Mouse (Mus musculus) forebrain, embryonic 10.5 days (tissue): ENCODE results near the gene Ppara. TPM values are rescaled to one million over a fixed set of nuclear protein-coding genes. Genes with fewer than 3 reads are reported as not detected.

Experiments
- DNase-seq: peaks from one replicate; pipeline ENCODE4 v3.0.0-alpha.2; 2017; ENCODE audit warnings: low spot score; ENCODE audit errors: extremely low spot score
- H3K27ac ChIP-seq: fragments of 300-500 bp; sonication (generic); 2 replicates; pipeline ENCODE4 v1.5.1; 2016; ENCODE audit warnings: mild to moderate bottlenecking
- H3K27me3 ChIP-seq: fragments of 300-500 bp; sonication (generic); 2 replicates; pipeline ENCODE4 v1.6.1; 2016; ENCODE audit warnings: mild to moderate bottlenecking; ENCODE audit not compliant: poor library complexity, severe bottlenecking
- H3K36me3 ChIP-seq: fragments of 300-500 bp; sonication (generic); replicated peaks from 2 replicates; pipeline ENCODE4 v1.6.1; 2016; ENCODE audit warnings: mild to moderate bottlenecking, moderate library complexity
- H3K4me1 ChIP-seq: fragments of 300-500 bp; sonication (generic); 2 replicates; pipeline ENCODE4 v1.6.1; 2016
- H3K4me3 ChIP-seq: fragments of 300-500 bp; sonication (generic); 2 replicates; pipeline ENCODE4 v1.5.1; 2016; ENCODE audit warnings: mild to moderate bottlenecking, moderate library complexity
- H3K9me3 ChIP-seq: fragments of 300-500 bp; sonication (generic); 2 replicates; pipeline ENCODE4 v1.6.1; 2016; ENCODE audit warnings: mild to moderate bottlenecking, moderate library complexity
- WGBS: fragments of 180-500 bp; shearing (Covaris S2); methylation state at CpG from one replicate; pipeline ENCODE4 v1.1.7; 2016; 5-methylcytosine and 5-hydroxymethylcytosine counted together
- polyA plus RNA-seq: library from polyadenylated mRNA; unstranded; fragments of >200 nt; fragmentation: Nextera tagmentation; extraction: Ambion mirVana; gene quantifications from 2 replicates; pipeline ENCODE4 v1.2.1, GENCODE M21; 2016

The Ppara gene
- polyA plus RNA-seq, 1 experiment from 2014 or later, result 0.11 TPM

GRCm38 (mm10) chr15:85717800-85718199 is 17.0 kb upstream of the Ppara start:
- Histone ChIP-seq H3K4me1 (no peaks in the 10 kb centered on the region), H3K27me3 (peaks cover 34% of the 10 kb centered on the region), H3K36me3 (no peaks in the 10 kb centered on the region), H3K4me3 (no peak overlapping the region), H3K27ac (no peak overlapping the region), H3K9me3 (no peaks in the 10 kb centered on the region)
- 77% methylated on average over 2 of the region's 2 CpGs for WGBS
- DNase-seq, result no peak

- Histone ChIP-seq H3K4me1 (no peaks in the 10 kb centered on the region), H3K27ac (no peak overlapping the region), H3K9me3 (no peaks in the 10 kb centered on the region), H3K27me3 (peaks cover 33% of the 10 kb centered on the region), H3K36me3 (no peaks in the 10 kb centered on the region), H3K4me3 (no peak overlapping the region)
- DNase-seq, result no peak
- 83% methylated on average over 7 of the region's 7 CpGs for WGBS
Observed at GRCm38 (mm10) chr15:85719017-85719416, 15.8 kb upstream of the Ppara start.

GRCm38 (mm10) chr15:85720366-85720841 is 14.4 kb upstream of the Ppara start:
- H3K27ac ChIP-seq, result no peak overlapping the region
- no peak overlapping the region for H3K4me3 ChIP-seq
- peaks cover 32% of the 10 kb centered on the region; the same call in 1 of the 2 replicates for H3K27me3 ChIP-seq
- H3K4me1 ChIP-seq, result no peaks in the 10 kb centered on the region
- DNase-seq, result no peak
- 78% methylated on average over 6 of the region's 6 CpGs for WGBS
- no peaks in the 10 kb centered on the region for H3K36me3 ChIP-seq
- H3K9me3 ChIP-seq, result no peaks in the 10 kb centered on the region

GRCm38 (mm10) chr15:85724271-85725165 is 10.3 kb upstream of the Ppara start:
- no peak for DNase-seq
- Histone ChIP-seq H3K4me1 (no peaks in the 10 kb centered on the region), H3K4me3 (no peak overlapping the region), H3K27me3 (peaks cover 36% of the 10 kb centered on the region), H3K9me3 (no peaks in the 10 kb centered on the region), H3K27ac (no peak overlapping the region), H3K36me3 (no peaks in the 10 kb centered on the region)
- 62% methylated on average over 11 of the region's 11 CpGs for WGBS

GRCm38 (mm10) chr15:85728224-85728623 is 6.6 kb upstream of the Ppara start:
- no peak overlapping the region for H3K27ac ChIP-seq
- no peaks in the 10 kb centered on the region for H3K9me3 ChIP-seq
- H3K4me1 ChIP-seq, result no peaks in the 10 kb centered on the region
- no peak overlapping the region for H3K4me3 ChIP-seq
- H3K36me3 ChIP-seq, result no peaks in the 10 kb centered on the region
- peaks cover 53% of the 10 kb centered on the region for H3K27me3 ChIP-seq
- 89% methylated on average over 5 of the region's 5 CpGs for WGBS
- no peak for DNase-seq

- Histone ChIP-seq H3K4me1 (no peaks in the 10 kb centered on the region), H3K9me3 (no peaks in the 10 kb centered on the region), H3K36me3 (no peaks in the 10 kb centered on the region), H3K4me3 (no peak overlapping the region), H3K27me3 (peaks cover 62% of the 10 kb centered on the region), H3K27ac (no peak overlapping the region)
- WGBS, result 84% methylated on average over 9 of the region's 9 CpGs
- DNase-seq, result no peak
Observed at GRCm38 (mm10) chr15:85729256-85729655, 5.5 kb upstream of the Ppara start.

GRCm38 (mm10) chr15:85730027-85730426 is 4.8 kb upstream of the Ppara start:
- Histone ChIP-seq H3K4me1 (peaks cover 7% of the 10 kb centered on the region), H3K27ac (no peak overlapping the region), H3K9me3 (no peaks in the 10 kb centered on the region), H3K36me3 (no peaks in the 10 kb centered on the region), H3K27me3 (peaks cover 65% of the 10 kb centered on the region), H3K4me3 (no peak overlapping the region)
- 57% methylated on average over 2 of the region's 2 CpGs for WGBS
- DNase-seq, result no peak

GRCm38 (mm10) chr15:85731885-85732603 is 2.7 kb upstream of the Ppara start:
- 73% methylated on average over 3 of the region's 3 CpGs for WGBS
- peaks cover 85% of the 10 kb centered on the region for H3K27me3 ChIP-seq

GRCm38 (mm10) chr15:85732604-85732968 is 2.2 kb upstream of the Ppara start:
- no peaks in the 10 kb centered on the region for H3K36me3 ChIP-seq
- no peaks in the 10 kb centered on the region for H3K9me3 ChIP-seq
- 81% methylated on average over 5 of the region's 5 CpGs for WGBS
- no peak overlapping the region for H3K27ac ChIP-seq
- H3K4me3 ChIP-seq, result no peak overlapping the region
- peaks cover 19% of the 10 kb centered on the region for H3K4me1 ChIP-seq
- no peak for DNase-seq
- peaks cover 91% of the 10 kb centered on the region for H3K27me3 ChIP-seq

More at GRCm38 (mm10) chr15:85731885-85732603, 2.7 kb upstream of the Ppara start:
- Histone ChIP-seq H3K27ac (no peak overlapping the region), H3K4me1 (peaks cover 19% of the 10 kb centered on the region), H3K9me3 (no peaks in the 10 kb centered on the region), H3K36me3 (no peaks in the 10 kb centered on the region), H3K4me3 (no peak overlapping the region)
- no peak for DNase-seq

GRCm38 (mm10) chr15:85733686-85734085 is 1.1 kb upstream of the Ppara start:
- no peak overlapping the region for H3K27ac ChIP-seq
- no peaks in the 10 kb centered on the region for H3K36me3 ChIP-seq
- H3K27me3 ChIP-seq, result peaks cover 91% of the 10 kb centered on the region
- no peaks in the 10 kb centered on the region for H3K9me3 ChIP-seq
- no peak for DNase-seq
- peaks cover 19% of the 10 kb centered on the region for H3K4me1 ChIP-seq
- H3K4me3 ChIP-seq, result no peak overlapping the region
- WGBS, result 84% methylated on average over 2 of the region's 2 CpGs

GRCm38 (mm10) chr15:85734148-85734547 is 635 bp upstream of the Ppara start:
- Histone ChIP-seq H3K27me3 (peaks cover 91% of the 10 kb centered on the region), H3K4me3 (peak overlapping the region; percentile 77)

GRCm38 (mm10) chr15:85735063-85735835 is 466 bp downstream of the Ppara start:
- Histone ChIP-seq H3K4me3 (peak overlapping the region; percentile 77), H3K27me3 (peaks cover 94% of the 10 kb centered on the region), H3K9me3 (no peaks in the 10 kb centered on the region), H3K27ac (peak overlapping the region; percentile 73), H3K4me1 (peaks cover 19% of the 10 kb centered on the region), H3K36me3 (no peaks in the 10 kb centered on the region)
- under 1% methylated on average over 78 of the region's 78 CpGs for WGBS
- DNase-seq, result peak; percentile 80

More at GRCm38 (mm10) chr15:85734148-85734547, 635 bp upstream of the Ppara start:
- Histone ChIP-seq H3K36me3 (no peaks in the 10 kb centered on the region), H3K27ac (no peak overlapping the region), H3K4me1 (peaks cover 19% of the 10 kb centered on the region), H3K9me3 (no peaks in the 10 kb centered on the region)
- 38% methylated on average over 8 of the region's 8 CpGs for WGBS
- DNase-seq, result no peak
